Mouse (Mus musculus): ENCODE measurements at regions not wholly inside any gene's neighbourhood (a gene's known extent, or its start where the extent isn't known, plus 50 kb on each side); places are given as distances from the start of the nearest gene placed in this dataset.

DNA sequence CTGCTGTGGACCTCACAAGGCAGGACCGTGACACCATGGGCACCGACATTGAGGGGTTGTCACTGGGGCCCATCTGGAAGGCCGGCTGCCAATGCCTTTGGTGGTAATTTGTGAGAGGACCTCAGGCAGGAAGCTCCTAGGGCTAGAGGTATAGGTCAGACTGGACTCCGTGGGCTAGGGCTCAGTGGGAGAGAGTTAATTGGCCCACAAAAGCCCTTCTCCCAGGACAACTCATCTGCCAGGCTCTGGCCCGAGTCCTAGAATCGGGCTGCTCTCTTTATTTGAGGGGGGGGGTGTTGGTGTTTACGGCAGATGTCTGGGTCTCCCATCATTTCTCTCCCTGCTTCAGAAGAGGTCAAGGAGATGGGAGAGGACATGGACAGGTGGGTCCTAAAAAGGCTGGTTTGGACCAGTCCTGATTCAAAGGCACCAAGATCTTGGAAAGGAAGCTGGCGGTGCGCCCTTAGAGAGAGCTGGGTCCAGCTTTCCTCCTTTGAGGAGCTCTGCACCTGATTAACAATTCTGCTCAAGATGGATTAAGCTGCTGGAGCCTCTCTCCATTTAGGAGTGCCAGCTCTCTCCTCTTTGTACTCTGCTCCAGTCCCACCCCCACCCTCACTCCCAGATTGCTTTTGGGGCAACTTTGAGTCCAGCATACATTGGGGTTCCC lies 93.5 kb downstream of the Xrcc2 start:
- TF ChIP-seq TCF12 (IDR thresholded peaks at IDR 0.05; ENCODE audit: insufficient read depth, poor library complexity, severe bottlenecking) = no peak
- TF ChIP-seq POLR2A (IDR thresholded peaks at IDR 0.05; ENCODE audit: insufficient read length, low read depth) = no peak
- no peak for TF ChIP-seq SRF (IDR thresholded peaks at IDR 0.05; ENCODE audit: control insufficient read depth, insufficient read length, low read depth)
- TF ChIP-seq USF1 (IDR thresholded peaks at IDR 0.05; ENCODE audit: low read depth) = no peak
- no peak for TF ChIP-seq MAX (IDR thresholded peaks at IDR 0.05; ENCODE audit: low read depth)
- TF ChIP-seq POLR2AphosphoS2 (IDR thresholded peaks at IDR 0.05; ENCODE audit: insufficient read length, low read depth) = no peak
- TF ChIP-seq E2F4 (IDR thresholded peaks at IDR 0.05; ENCODE audit: insufficient read depth) = no peak
- no peak for TF ChIP-seq TCF3 (IDR thresholded peaks at IDR 0.05; ENCODE audit: insufficient read length, low read depth)
- no peak for TF ChIP-seq CEBPB (IDR thresholded peaks at IDR 0.05; ENCODE audit: insufficient read depth, poor library complexity, severe bottlenecking)
